ENCODE assay signal across 28 mouse cellular contexts in genomic region chr17:78635616-78636015, GRCm38 (mm10).
"Had no signal": no experiment of that assay in that cellular context is flagged by ENCODE, and none has a peak within 500 bp of the region (broad histone marks: within the 10 kb centered on the region; RNA-seq: fewer than 3 reads in every experiment).

No protein-coding gene starts in this region.

- H3K4me1 ChIP-seq: hindbrain, embryonic 12.5 days; intestine, embryonic 15.5 days; kidney, embryonic 15.5 days; limb, embryonic 15.5 days; liver, embryonic 12.5 days had no signal

- H3K9ac ChIP-seq: heart, embryonic 13.5 days; heart, embryonic 15.5 days; hindbrain, embryonic 12.5 days; hindbrain, embryonic 14.5 days; intestine, embryonic 15.5 days; kidney, embryonic 15.5 days; limb, embryonic 13.5 days; limb, embryonic 15.5 days; liver, embryonic 12.5 days; liver, embryonic 14.5 days had no signal

- H3K9me3 ChIP-seq: heart, embryonic 13.5 days; heart, embryonic 15.5 days; hindbrain, embryonic 12.5 days; intestine, embryonic 15.5 days; kidney, embryonic 15.5 days; limb, embryonic 13.5 days; limb, embryonic 15.5 days; liver, embryonic 12.5 days had no signal

- H3K36me3 ChIP-seq: heart, embryonic 13.5 days; heart, embryonic 15.5 days; hindbrain, embryonic 12.5 days; intestine, embryonic 15.5 days; kidney, embryonic 15.5 days; limb, embryonic 13.5 days; limb, embryonic 15.5 days; liver, embryonic 12.5 days had no signal

- DNase-seq: gastrocnemius, postnatal 14 days; gastrocnemius, postnatal 36 days; heart, adult 11 months; heart, adult 2 months; heart, postnatal 14 days; heart, postnatal 36 days; kidney, adult 18-20 months; kidney, adult 8-10 months; kidney, postnatal 14 days; kidney, postnatal 36 days; layer of hippocampus, adult 9-11 months; layer of hippocampus, postnatal 36 days; left cerebral cortex, postnatal 4 days had no signal

- H3K4me2 ChIP-seq: heart, embryonic 11.5 days; heart, embryonic 13.5 days; heart, embryonic 15.5 days; hindbrain, embryonic 12.5 days; hindbrain, embryonic 14.5 days; intestine, embryonic 15.5 days; kidney, embryonic 15.5 days; limb, embryonic 13.5 days; limb, embryonic 15.5 days; liver, embryonic 12.5 days had no signal

- H3K4me3 ChIP-seq: heart, adult 2 months; heart, embryonic 13.5 days; heart, embryonic 15.5 days; hindbrain, embryonic 12.5 days; intestine, embryonic 15.5 days; kidney, embryonic 15.5 days; limb, embryonic 13.5 days; limb, embryonic 15.5 days; liver, embryonic 12.5 days had no signal

- H3K27ac ChIP-seq: heart, adult 2 months; heart, embryonic 13.5 days; heart, embryonic 15.5 days; hindbrain, embryonic 12.5 days; hindbrain, embryonic 14.5 days; intestine, embryonic 15.5 days; kidney, embryonic 15.5 days; kidney, postnatal 0 days; limb, embryonic 13.5 days; limb, embryonic 15.5 days; liver, embryonic 12.5 days; liver, embryonic 14.5 days had no signal

- ATAC-seq: hindbrain, embryonic 16.5 days; inflammation-experienced regulatory T-cells, adult 6 months; intestine, embryonic 15.5 days; intestine, postnatal 0 days; liver, embryonic 12.5 days had no signal

- H3K27me3 ChIP-seq: heart, embryonic 13.5 days; heart, embryonic 15.5 days; hindbrain, embryonic 12.5 days; intestine, embryonic 15.5 days; kidney, embryonic 15.5 days; limb, embryonic 13.5 days; limb, embryonic 15.5 days; liver, embryonic 12.5 days had no signal
